Mouse (Mus musculus): ENCODE data around the gene Myl10.

Gene Myl10

GRCm38 (mm10) chr5:136692784-136693183, at the start of gene Myl10:
TSS of gene Myl10 (plus strand) at chr5:136693146.
- DNase-seq (ENCODE audit: low read depth, low spot score): no peak

- no peak for DNase-seq (ENCODE audit: low read depth, low spot score)
These were observed 46.1 kb upstream of the Myl10 start for GRCm38 (mm10) chr5:136646731-136647328.

- DNase-seq (ENCODE audit: low read depth, low spot score): no peak
These were observed 43.9 kb upstream of the Myl10 start for GRCm38 (mm10) chr5:136649071-136649470.

GRCm38 (mm10) chr5:136649655-136650054, 43.3 kb upstream of the Myl10 start:
- DNase-seq (ENCODE audit: low read depth, low spot score): no peak

- DNase-seq (ENCODE audit: low read depth, low spot score): no peak
These were observed 38.5 kb upstream of the Myl10 start for GRCm38 (mm10) chr5:136654481-136654880.

DNA sequence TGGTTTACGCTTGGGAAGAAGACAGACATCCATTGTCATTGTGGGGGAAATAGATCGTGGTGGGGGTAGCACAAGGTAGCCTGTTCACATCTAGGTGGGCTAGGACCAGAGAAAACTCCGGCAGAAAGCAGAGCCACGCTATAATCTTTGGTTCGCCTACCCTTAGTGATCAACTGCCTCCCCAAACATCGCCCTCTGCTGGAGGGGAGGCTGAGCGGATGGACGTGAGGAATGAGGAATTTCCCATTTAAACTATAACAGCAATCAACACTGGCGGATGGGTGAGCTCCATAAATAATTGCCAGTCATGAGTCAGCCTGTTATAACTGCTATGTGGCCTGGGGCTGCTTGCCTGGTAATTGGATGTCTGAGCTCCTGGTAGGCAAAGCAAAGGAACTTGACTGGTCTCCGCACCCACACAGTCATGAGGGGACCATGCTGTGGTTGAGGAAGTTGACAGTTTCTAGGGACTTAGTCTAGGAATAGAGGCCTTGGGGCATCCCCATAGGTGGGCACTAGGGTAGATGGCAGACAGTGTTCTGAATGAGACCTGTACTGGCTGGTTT, 36.0 kb upstream of the Myl10 start:
- peak; percentile 40 for DNase-seq (ENCODE audit: low read depth, low spot score)

GRCm38 (mm10) chr5:136660721-136661120, 32.2 kb upstream of the Myl10 start:
- DNase-seq (ENCODE audit: low read depth, low spot score): peak; percentile 85

DNA sequence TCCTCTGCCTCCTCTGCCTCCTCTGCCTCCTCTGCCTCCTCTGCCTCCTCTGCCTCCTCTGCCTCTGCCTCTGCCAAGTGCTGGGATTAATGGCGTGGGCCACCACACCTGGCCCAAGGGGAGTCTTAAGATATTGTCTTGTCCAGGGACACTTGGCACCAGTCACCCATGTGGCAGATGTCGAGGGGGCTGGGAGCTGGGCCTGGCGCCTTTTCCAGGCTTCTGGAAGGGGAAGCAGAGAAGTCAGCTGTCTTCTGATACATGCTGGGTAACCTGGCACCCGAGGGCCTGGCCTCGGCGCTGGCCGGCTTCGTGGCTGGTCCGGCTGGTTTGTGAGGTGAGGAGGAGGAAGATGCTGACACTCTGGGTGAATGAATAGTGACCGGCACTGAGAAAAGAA, 30.7 kb upstream of the Myl10 start:
- no peak for DNase-seq (ENCODE audit: low read depth, low spot score)

DNA sequence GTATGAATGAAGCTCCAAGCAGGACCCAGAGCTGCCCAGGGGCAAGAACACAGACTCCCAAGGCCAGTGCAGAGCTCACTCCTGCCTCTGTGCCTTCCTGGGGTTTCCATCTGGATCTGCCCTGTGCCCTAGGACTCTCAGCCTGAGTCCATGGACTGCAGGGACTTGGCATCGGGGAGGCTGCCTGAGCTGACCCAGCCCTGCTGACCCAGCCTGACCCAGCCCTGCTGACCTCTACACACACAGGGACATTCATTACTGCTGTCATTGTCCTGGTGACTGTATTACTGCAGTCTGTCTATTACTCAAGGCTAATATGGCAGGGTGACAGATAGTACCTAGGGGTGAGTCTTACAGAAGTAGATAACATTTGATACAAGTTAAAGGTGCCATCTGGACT, 30.1 kb upstream of the Myl10 start:
- no peak for DNase-seq (ENCODE audit: low read depth, low spot score)

GRCm38 (mm10) chr5:136664497-136664896, 28.4 kb upstream of the Myl10 start:
- DNase-seq (ENCODE audit: low read depth, low spot score): peak; percentile 65

DNA sequence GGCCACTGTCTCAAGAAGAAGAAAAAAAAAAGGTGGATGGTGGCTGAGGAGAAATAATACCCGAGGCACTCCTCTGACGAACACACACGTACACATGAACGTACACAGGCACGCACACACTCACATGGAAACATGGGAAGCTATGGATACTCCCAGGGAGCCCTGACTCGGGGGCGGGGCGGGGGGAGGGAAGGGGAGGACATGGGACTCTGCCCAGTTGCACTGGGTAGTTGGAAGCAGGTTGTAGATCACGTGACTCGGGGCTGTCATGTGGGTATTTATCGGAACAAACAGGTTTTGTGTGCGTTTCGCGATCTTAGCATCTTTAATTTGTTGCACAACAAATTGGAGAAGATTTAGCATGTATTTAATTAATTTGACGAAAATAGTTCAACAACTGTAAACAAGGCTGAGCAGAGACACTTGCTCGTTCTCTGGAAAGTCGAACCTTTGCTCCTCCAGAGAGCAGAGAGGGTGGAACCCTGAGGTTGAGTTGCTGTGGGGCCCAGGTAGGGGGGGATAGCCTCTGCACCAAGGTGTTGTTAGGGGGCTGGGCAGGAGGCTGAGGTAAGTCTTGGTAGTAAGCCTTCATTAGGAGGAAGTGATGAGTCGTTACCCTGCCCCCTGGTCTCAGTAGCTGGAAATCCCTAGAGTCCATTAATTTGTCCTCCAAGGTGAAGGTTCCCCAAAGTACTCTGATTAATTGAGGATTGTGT, 16.5 kb upstream of the Myl10 start:
- DNase-seq (ENCODE audit: low read depth, low spot score): no peak

DNA sequence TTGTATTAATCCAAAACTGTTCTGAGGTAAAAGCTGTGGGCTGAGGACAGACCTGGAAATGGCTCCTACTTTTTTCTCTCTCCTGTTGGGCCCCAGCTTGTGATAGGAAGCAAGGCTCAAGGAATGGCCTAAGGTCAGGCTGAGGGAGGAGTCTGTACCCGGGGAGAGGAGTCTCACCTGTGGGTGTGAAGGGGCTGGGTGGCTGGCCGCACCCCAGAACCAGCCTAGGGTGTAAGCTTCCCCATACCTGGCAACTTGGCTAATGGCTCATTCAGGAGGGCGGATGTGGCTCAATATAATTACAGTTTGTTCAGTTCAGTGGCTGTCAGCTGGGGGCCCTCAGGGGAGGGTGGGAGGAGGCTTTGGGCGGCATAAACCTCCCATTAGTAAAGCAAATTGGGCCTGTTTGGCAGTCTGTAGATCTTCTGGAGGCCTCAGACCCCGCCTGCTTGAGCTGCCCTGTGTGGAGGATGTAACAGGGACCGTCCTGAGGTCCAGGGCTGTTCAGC, 14.1 kb upstream of the Myl10 start:
- DNase-seq (ENCODE audit: low read depth, low spot score): no peak

DNA sequence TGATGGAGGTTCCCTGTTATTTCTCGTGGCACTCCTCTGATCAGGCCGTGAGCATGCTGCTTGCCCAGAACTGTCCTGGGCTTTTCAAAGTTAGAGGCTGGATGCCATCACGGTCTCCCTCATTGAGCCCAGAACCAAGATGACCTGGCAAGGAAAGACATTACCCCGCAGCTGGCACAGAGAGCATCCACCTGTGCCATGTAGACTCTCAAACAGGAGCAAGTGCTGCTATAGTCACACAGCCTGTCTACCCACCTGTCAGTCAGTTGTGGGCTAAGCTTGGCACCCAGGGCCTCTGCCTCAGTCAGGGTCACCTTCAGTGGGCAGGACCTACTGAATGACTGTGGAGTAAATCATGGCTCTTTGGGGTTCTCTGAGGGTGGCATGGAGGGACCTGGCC, 6.6 kb upstream of the Myl10 start:
- DNase-seq (ENCODE audit: low read depth, low spot score): no peak

DNA sequence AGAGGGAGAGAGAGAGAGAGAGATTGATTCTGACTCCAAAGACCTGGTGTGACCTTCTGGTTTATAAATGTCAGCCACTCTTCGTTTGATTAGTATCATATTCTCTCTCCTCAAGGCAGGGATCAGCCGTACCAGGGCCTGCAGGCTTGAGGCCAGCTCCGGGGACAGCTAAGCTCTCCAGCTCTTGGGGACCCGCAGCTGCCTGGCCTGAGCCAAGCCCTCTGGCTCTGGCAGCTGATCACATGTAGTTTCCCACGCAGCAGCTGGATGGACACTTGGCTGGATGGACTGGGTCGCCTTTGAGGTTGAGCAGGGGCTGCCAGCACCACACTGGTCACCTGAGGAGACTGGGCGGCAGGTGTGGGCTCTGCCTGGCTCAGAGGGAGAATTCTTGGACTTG, 5.4 kb upstream of the Myl10 start:
- no peak for DNase-seq (ENCODE audit: low read depth, low spot score)

DNA sequence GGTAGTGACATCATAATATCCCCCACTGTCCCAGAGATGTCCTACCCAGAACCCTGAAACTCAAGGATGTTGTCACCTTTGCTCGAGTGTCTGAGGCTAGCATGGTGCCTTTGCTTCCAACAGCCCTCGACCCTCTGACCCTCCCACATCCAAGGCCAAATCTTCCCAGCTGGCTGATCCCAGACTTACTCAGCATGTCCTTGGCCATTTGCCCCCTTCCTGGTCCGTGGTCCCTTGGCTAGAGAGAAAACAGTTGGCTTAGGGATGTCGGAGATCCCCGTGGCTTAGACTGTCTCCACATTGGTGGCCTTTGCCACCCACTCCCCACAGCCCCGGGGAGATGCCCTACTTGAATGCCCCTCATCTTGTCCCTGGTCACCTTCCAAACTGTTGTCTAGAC, 4.1 kb upstream of the Myl10 start:
- DNase-seq (ENCODE audit: low read depth, low spot score): no peak

- no peak for DNase-seq (ENCODE audit: low read depth, low spot score)
These were observed 1.8 kb upstream of the Myl10 start for GRCm38 (mm10) chr5:136691170-136691569.

DNA sequence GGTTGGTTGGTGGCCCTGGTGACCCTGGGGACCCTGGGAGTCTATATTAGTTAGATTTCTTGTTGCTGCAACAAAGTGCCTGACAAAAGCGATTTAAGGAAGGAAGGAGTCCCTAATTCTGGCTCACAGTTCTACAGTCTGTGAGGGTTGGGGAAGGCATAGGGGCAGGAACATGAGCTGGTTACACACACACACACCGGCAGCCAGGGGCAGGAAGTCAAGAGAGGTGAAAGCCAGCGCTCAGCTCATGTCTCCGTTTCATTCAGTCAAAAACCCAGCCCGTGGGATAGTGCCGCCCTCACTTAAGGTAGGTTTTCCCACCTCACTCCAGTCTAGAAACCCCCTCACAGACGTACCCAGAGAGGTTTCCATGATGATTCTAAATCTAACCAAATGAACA, 472 bp downstream of the Myl10 start:
- DNase-seq (ENCODE audit: low read depth, low spot score): no peak

GRCm38 (mm10) chr5:136694976-136695375, 2.0 kb downstream of the Myl10 start:
- DNase-seq (ENCODE audit: low read depth, low spot score): no peak

DNA sequence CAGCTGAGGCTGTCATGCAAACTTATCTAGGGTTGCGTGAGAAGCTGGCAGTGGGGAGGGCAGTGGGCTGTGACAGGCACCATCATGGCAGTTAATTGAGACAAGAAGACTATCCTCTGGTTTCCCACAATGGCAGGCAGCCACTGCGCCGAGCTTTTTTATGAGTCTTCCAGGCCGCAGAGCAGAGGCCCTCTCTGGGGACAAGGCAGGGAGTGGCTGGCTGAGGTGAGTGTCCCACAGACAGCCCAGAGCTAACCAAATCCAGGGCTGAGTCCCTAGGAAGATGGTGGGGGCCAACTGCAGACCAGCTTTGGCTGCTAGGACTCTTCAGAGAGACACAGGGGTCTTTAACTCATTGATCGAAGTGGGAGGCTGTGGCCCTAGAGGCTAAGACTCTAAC, 3.6 kb downstream of the Myl10 start:
- DNase-seq (ENCODE audit: low read depth, low spot score): no peak

DNA sequence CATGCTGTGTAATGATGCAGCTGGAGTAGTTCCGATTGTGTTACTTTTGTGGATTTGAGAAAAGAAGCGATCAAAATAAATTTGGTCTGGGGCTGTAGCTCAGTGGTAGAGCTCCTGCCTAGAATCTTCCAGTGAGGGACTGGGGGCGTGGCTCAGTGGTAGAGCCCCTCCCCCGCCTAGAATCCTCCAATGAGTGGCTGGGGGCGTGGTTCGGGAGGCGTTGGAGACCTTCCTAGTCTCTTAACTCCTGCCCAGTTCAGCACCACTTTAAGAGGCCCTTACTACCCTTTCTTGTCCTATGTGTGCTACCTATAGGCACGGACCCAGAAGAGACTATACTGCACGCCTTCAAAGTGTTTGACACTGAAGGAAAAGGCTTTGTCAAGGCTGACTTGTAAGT, 4.7 kb downstream of the Myl10 start:
- DNase-seq (ENCODE audit: low read depth, low spot score): peak; percentile 77

DNA sequence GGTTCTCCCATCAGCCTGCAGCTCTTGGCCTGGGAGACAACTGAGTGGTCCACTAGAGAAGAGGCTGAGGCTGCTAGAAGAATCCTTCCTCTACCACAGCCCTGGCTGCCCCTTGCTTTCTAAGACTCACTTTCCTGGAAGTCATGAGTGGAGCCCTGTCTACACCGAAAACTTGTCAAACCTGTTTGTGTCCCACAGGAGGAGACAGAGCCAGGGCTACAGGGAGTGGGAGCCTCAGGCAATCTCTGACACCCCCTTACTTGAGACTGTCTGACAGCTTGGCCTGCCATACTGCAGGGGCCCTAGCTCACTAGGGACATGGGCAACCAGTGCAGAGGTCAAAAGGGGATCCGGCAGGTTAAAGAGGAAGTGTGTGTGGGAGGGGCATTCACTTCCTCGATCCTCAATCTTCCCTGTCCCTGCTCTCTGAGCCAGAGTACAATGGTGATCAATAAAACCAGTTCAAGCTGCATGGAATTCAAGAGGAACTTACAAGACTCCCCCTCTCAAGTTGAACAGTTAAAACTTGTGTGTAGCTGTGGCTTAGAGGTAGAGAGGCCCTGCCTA, 9.3 kb downstream of the Myl10 start:
- DNase-seq (ENCODE audit: low read depth, low spot score): peak; percentile 75

DNA sequence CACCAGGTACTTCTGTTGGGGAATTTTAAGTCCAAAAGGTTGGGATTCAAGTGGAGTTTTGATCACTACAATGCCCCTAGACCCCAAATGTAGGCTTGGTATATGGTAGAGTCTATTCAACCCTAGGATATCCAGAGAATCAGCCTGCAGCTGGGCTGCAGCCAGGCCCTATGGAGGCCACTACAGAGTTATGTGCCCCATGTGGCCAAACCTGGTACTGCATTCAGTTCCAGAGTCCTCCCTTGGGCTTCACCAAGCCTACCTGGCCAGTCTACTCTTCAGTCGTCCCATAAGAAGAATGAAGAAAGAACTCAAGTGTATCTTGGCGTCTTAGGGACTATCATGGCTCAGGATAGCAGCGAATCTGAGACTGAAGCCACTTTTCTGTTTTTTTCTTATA, 10.8 kb downstream of the Myl10 start:
- peak; percentile 70 for DNase-seq (ENCODE audit: low read depth, low spot score)

DNA sequence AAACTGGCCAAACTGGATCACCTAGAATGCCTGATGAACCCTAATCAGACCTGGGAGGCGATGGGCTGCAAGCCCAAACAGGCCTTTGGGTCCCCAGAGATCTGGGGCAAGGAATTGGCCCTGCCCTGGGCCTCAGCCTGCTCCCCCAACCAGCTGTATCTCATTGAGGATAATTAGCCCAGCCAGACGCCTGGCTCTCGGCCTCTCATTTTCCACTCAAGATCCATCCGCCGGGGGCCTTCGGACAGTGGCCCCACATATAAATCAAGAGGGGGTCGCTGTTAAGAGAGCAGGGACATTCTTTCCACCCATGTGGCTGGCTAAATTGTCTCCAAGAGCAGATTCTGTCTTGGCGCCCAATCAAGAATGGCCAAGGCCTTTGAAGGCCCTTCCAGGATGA, 11.2 kb downstream of the Myl10 start:
- no peak for DNase-seq (ENCODE audit: low read depth, low spot score)

Measured in R1 (cell line).